Mouse (Mus musculus): ENCODE measurements around the gene Creb5.

Creb5 gene

GRCm38 (mm10) chr6:53642826-53643356 lies 355.8 kb downstream of the Creb5 start:
- DNase-seq (ENCODE audit: low spot score), result no peak

DNA sequence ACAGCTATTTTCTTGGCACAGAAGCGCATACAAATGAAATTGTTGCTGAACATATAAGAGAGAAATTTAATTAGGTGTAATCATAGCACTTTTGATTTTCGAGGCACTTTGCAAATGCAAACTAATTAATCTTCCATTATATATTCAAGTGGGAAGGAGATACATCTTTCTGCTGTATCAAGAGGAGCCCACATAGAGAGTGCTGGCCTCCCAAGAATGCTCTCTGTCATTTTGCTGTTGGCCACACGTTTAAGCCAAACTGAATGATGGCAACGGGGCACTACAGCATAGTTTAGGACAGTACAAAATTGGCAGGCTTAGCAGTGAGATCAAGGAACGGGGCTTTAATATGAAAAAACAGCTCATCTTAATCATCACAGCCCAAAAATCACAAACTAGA lies 356.4 kb downstream of the Creb5 start:
- DNase-seq (ENCODE audit: low spot score), result no peak

- DNase-seq (ENCODE audit: low spot score), result no peak
Observed at GRCm38 (mm10) chr6:53644056-53644455, 357.0 kb downstream of the Creb5 start.

DNA sequence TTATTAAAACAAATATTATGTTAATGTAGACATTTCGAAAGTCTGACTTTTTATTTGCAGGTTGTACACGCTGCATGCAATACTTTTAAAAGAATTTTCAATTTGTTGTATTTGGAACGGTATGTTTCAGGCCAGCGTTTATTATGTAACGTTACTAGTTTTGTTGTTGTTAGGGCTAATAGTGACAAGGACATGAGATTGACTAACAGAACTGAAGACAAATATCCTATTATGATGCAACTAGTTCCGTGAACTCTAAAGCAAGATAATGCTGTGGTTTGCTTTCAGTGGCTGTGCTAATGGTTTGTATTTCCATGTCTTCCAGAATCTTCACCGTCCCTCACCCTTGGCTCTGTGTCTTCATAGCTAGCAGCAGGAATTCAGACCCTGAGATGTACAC lies 357.9 kb downstream of the Creb5 start:
- DNase-seq (ENCODE audit: low spot score), result no peak

- no peak for DNase-seq (ENCODE audit: low spot score)
Observed at GRCm38 (mm10) chr6:53649782-53650181, 362.7 kb downstream of the Creb5 start.

GRCm38 (mm10) chr6:53652691-53653090 lies 365.6 kb downstream of the Creb5 start:
- DNase-seq (ENCODE audit: low spot score), result no peak

DNA sequence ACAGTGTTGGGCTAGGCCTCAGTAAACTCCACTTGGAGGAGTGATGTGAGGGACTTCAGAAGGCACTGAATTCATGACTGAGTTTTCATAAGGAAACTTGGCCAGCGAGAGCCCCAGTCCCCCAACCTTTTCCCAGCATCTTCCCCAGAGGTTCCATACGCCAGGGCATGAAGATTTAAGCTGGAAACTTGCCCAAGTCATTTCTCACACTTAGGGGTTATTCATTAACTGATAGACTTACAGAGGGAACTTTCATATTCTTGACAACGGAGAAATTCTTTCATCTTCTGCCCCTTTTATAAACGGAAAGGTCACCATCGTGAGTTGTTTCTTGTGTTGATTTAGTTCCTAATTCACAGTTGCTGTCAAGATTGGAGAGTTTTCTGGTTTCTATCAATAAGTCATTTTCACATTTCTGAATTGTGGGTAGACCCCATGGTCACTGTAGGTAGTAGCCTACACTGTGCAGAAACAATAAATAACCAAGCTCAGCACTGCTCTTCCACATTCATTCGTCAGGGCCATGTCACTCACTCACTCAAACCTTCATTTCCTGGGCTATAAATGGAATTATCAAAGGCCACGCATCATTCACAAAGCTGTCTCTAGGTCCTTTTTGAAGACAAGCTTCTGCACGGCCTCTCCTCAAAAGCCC lies 366.8 kb downstream of the Creb5 start:
- no peak for DNase-seq (ENCODE audit: low spot score)

GRCm38 (mm10) chr6:53654361-53654824 lies 367.3 kb downstream of the Creb5 start:
- no peak for DNase-seq (ENCODE audit: low spot score)

GRCm38 (mm10) chr6:53656466-53656865 lies 369.4 kb downstream of the Creb5 start:
- no peak for DNase-seq (ENCODE audit: low spot score)

GRCm38 (mm10) chr6:53657483-53657882 lies 370.4 kb downstream of the Creb5 start:
- DNase-seq (ENCODE audit: low spot score), result no peak

DNA sequence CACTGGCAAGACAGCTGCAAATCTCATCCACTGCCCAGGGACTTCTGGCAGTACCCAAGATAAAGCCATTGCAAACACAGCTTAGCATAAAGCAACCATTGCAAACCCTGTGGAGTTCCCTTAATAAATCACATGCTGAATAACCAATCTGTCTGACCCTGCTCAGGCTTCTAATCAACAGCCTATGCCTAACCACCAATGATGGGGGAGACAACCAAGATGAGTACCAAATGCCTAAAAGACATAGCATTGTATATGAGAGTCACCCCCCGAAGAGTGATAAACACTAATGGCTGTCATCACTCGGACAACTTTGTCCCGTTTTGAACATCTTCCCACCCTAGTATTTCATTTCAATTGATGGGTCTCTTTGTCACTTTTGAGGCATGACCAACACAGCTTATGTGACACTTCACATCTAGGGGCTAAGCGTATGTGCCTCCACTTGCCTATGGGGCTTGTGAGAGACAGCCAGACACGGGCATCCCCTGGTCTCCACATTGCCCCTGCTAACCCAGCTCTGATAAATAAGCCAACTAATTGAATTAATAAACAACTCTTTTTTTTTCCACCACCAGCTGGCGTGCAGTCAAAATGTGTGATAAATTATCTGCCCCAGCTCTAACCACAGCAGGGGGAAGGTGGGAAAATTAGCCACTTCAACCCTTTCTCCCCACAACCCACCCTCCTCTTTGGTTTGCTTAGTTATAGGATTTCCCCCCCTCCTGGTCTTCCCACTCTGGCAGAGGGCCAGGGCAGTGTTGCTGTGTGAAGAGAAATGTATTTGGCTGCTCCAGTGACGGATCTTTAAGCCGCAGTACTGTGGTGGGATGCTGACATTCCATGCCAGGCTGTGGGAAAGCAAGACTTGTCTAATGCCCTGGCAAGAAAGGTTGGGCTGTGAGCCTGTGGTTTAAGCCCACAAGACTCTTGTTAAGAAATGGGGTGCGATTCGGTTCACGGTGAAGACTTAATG lies 376.1 kb downstream of the Creb5 start:
- DNase-seq (ENCODE audit: low spot score), result peak; percentile 46

- DNase-seq (ENCODE audit: low spot score), result no peak
Observed at GRCm38 (mm10) chr6:53664759-53665158, 377.7 kb downstream of the Creb5 start.

GRCm38 (mm10) chr6:53666503-53666902 lies 379.4 kb downstream of the Creb5 start:
- no peak for DNase-seq (ENCODE audit: low spot score)

DNA sequence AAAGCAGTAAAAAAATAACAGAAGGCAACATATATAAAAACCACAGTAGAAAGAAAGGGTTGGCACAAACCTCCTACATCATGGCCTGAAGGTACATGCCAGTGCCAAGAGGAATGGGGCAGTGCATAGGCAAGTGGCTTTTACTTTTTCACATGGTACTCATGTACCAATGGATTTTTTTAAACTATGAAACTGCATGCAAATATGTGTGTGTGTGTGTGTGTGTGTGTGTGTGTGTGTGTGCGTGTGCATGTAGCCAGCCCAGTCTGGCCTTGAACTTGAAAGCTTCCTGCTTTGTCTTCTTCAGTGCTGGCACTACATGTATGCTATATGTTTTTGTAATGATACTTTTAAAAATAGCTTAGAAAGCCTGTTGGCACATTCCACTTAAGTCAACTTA lies 391.2 kb downstream of the Creb5 start:
- no peak for DNase-seq (ENCODE audit: low spot score)

DNA sequence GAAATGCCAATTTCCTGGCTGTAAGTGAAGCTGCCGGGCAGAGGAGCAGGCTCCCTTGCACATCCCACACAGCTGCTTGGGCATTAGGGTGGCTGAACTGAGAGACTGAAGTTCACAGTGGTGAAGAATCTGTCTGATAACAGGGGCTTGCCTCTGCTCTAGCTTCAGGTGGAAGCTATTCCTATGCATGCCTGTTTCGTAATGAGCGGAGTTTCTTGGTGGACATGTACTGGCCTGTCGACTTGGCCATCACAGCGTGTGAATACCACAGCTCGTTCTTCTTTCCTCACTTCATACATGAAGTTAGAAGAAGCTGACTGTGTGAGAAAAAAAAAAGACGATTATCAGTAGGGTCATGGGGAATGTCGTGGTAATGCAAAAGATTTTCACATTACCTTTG lies 393.0 kb downstream of the Creb5 start:
- no peak for DNase-seq (ENCODE audit: low spot score)

DNA sequence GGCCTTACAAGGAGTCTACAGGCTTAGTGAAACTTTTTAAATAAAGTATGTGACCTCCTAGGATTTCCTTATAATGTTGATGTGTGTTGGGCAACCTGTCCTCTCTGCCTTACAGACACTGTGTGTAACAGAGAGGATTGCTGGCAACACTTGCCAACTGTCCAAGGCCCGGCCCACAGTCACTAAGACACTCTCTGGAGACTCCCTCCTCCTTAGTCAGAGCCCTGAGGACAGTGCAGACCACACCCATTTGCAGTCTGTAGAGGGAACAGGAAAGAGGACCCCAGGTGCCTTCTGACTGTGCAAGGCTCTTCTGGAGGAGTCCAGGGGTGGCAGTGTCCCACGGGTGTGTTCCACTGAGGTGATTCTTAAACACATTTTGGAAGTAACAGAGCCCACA lies 397.3 kb downstream of the Creb5 start:
- no peak for DNase-seq (ENCODE audit: low spot score)

GRCm38 (mm10) chr6:53685323-53685722 lies 398.3 kb downstream of the Creb5 start:
- DNase-seq (ENCODE audit: low spot score), result no peak

DNA sequence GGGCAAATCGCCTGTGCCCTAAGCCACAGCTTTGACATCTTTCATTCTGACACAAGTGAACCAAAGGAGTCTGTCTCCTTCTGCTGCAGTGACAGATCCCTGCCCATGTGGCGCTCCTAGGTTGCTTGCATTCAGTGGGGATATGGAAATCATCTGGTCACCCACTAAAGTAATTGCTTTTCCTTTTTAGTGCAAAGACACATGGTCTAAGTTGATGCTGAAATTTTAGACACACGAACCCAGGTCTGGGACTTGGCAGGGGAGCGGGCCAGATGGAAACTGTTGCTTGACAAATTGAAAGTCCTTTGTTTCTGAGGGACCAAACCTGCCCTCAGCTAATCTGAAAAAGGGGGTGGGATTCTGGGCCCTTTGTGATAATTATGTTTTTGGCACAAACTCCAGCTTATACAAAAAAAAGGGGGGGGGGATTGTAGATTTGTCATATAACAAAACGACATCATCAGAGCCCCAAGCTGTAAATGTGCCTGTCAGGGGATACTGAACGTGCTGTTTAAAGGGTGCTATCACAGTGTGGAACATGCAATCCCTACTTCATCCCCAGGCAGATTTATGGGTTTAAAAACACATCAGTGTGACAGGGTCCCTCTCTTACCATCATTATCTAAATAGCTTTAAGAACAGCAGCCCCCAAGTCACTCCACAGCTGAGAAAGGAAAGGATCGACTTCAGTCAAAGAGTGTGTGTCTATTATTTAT lies 401.9 kb downstream of the Creb5 start:
- no peak for DNase-seq (ENCODE audit: low spot score)

DNA sequence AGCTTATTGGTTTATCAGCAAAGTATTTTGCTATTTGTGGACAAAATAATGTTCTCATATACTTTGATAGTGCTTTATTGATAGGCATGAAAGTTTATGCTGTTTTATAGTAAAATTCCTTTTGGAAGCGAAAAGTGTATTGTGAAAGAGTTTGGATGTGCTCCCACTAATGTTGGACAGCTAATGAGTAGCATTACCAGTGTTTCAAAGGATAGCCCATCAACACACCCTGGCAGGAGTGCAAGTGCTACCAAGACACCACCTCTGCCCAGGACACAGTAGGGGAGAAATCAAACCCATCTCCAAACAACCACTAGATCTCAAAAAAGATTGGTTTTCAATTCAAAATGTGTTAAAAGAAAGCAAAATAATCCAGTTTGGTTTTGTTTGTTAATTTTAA lies 403.9 kb downstream of the Creb5 start:
- no peak for DNase-seq (ENCODE audit: low spot score)

DNA sequence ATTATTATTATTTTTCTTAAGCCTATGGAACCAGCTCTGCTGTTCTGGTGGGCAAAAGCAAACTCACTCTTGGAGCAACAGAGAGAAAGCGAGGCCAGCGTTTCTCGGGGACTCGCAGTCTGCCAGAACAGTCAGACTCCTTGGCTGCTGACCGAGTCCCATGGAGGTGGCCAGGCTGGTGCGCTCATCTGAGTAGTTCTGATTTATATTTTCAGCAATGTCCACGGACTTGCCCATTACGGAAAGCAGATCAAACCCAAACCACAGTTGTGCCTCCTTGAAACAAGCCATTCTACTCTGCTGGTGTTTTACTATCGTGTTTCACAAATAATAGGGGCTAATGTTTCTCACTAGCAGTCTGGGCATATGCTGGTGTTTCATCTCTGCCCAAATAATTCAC lies 408.1 kb downstream of the Creb5 start:
- no peak for DNase-seq (ENCODE audit: low spot score)

DNA sequence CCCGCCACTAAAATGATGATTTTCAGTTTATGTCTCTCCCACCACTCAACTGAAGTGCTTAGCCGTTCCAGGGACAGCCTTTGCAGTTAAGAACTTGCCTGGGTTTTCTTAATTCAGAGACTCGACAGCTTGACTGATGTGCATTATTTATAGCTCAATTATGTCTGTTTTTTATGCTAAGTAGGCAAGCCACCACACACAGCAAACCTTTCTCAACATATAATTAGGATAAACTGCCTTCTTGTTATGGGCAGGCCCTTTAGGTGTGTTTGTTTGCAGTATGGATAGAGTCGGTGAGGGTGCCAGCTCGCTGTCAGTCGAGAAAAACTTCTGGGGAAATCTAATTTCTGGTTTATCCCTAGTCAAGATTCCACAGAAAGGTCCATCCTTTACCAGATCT lies 409.4 kb downstream of the Creb5 start:
- no peak for DNase-seq (ENCODE audit: low spot score)

GRCm38 (mm10) chr6:53696921-53697320 lies 409.9 kb downstream of the Creb5 start:
- DNase-seq (ENCODE audit: low spot score), result peak; percentile 59
